Mouse (Mus musculus) midbrain, embryonic 13.5 days (tissue): ENCODE measurements at regions not wholly inside any gene's neighbourhood (a gene's known extent, or its start where the extent isn't known, plus 50 kb on each side); places are given as distances from the start of the nearest gene placed in this dataset.

Experiments
- ATAC-seq: fragments of 200-750 bp; cut with Nextera tagmentation; 2 replicates; pipeline ENCODE4 v1.8.0; 2017; ENCODE audit warnings: mild to moderate bottlenecking, moderate TSS enrichment, moderate library complexity
- H3K27ac ChIP-seq: fragments of 300-500 bp; sonication (generic); 2 replicates; pipeline ENCODE4 v1.5.1; 2015; ENCODE audit warnings: inconsistent platforms, mild to moderate bottlenecking, moderate library complexity
- H3K27me3 ChIP-seq: fragments of 300-500 bp; sonication (generic); 2 replicates; pipeline ENCODE4 v1.6.1; 2015; ENCODE audit warnings: mild to moderate bottlenecking, inconsistent platforms
- H3K36me3 ChIP-seq: fragments of 300-500 bp; sonication (generic); 2 replicates; pipeline ENCODE4 v1.6.1; 2015; ENCODE audit warnings: mild to moderate bottlenecking, inconsistent platforms
- H3K4me1 ChIP-seq: fragments of 300-500 bp; sonication (generic); replicated peaks from 2 replicates; pipeline ENCODE4 v1.6.1; 2015; ENCODE audit warnings: inconsistent platforms
- H3K4me2 ChIP-seq: fragments of 300-500 bp; sonication (generic); replicated peaks from 2 replicates; pipeline ENCODE4 v1.6.1; 2015; ENCODE audit warnings: moderate library complexity, mild to moderate bottlenecking, inconsistent platforms
- H3K4me3 ChIP-seq: fragments of 300-500 bp; sonication (generic); replicated peaks from 2 replicates; pipeline ENCODE4 v1.5.1; 2015; ENCODE audit warnings: mild to moderate bottlenecking, inconsistent platforms
- H3K9ac ChIP-seq: fragments of 300-500 bp; sonication (generic); replicated peaks from 2 replicates; pipeline ENCODE4 v1.6.1; 2015; ENCODE audit warnings: mild to moderate bottlenecking, inconsistent platforms
- H3K9me3 ChIP-seq: fragments of 300-500 bp; sonication (generic); 2 replicates; pipeline ENCODE4 v1.6.1; 2016; ENCODE audit warnings: mild to moderate bottlenecking, inconsistent platforms
- WGBS: fragments of 180-500 bp; shearing (Covaris S2); methylation state at CpG from one replicate; pipeline ENCODE4 v1.1.7; 2015; 5-methylcytosine and 5-hydroxymethylcytosine counted together

DNA sequence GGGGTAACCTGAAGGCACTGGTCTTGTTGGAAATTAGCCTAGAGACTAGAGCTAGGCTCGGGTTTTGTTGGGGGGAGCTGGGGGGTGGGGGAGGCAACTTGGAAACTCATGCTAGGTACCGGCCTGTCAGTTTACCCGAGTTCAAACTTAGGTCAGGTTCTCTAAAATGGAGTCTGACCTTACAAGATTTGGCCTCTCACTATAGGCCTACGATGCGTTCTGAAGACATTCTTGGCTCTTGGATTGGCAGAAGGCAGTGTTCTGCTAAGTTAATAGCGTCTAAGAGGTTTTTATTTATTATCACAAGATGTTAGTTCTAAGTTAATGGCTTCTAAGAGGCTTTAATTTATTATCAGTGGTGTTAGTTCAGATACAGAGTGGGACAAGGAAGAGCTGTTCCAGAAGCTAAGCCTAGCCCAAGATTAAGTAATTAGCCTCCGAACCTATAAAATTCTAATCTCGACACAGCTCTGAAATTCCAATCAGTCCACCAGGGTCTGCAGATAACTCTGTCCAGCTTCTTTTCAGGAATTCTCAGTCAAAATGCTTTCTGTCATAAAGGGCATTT, 109.0 kb downstream of the Rpap3 start:
- Histone ChIP-seq H3K27ac (no peak overlapping the region), H3K4me2 (no peak overlapping the region), H3K9ac (no peak overlapping the region), H3K36me3 (no peaks in the 10 kb centered on the region), H3K4me1 (peaks cover 28% of the 10 kb centered on the region), H3K27me3 (no peaks in the 10 kb centered on the region), H3K9me3 (no peaks in the 10 kb centered on the region), H3K4me3 (no peak overlapping the region)
- no peak for ATAC-seq
- 76% methylated on average over 8 of the region's 8 CpGs for WGBS

DNA sequence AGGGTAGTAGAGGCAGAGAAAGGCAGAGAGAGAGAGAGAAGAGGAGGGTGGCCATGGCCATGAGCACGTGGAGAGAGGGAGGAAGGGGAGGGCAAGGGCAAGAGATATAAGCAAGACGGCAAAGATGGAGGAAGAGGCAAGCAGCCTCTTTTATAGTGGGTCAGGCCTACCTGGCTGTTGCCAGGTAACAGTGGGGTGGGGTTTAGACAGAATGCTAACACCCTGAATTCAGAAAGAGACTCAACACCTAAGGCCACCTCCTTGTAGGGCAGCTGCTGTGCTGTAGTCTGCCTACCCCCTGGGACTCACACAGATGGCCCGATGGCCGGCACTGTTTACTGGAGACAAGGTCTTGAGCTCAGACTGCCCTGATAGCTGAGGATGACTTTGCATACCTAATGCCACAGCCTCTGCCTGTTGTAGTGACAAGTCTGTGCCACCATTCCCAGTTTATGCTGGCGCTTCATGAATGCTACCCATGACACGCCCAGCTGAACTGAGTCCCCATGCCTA, 110.3 kb downstream of the Rpap3 start:
- 80% methylated on average over 6 of the region's 6 CpGs for WGBS

GRCm38 (mm10) chr15:97593781-97594600, 111.6 kb downstream of the Rpap3 start:
- Histone ChIP-seq H3K4me2 (no peak overlapping the region), H3K4me3 (no peak overlapping the region)
- WGBS: 50% methylated on average over 11 of the region's 11 CpGs

More for the DNA sequence above, 110.3 kb downstream of the Rpap3 start:
- H3K9me3 ChIP-seq: no peaks in the 10 kb centered on the region
- no peak for ATAC-seq
- peaks cover 28% of the 10 kb centered on the region for H3K4me1 ChIP-seq
- no peak overlapping the region for H3K4me2 ChIP-seq
- no peaks in the 10 kb centered on the region for H3K36me3 ChIP-seq
- no peak overlapping the region for H3K4me3 ChIP-seq
- H3K9ac ChIP-seq: no peak overlapping the region
- no peak overlapping the region for H3K27ac ChIP-seq
- no peaks in the 10 kb centered on the region for H3K27me3 ChIP-seq

GRCm38 (mm10) chr15:97592786-97593185, 112.8 kb downstream of the Rpap3 start:
- H3K4me1 ChIP-seq: peaks cover 28% of the 10 kb centered on the region
- no peaks in the 10 kb centered on the region for H3K36me3 ChIP-seq
- no peak overlapping the region for H3K4me3 ChIP-seq
- H3K9ac ChIP-seq: no peak overlapping the region
- no peaks in the 10 kb centered on the region for H3K27me3 ChIP-seq
- WGBS: 57% methylated on average over 11 of the region's 11 CpGs
- H3K9me3 ChIP-seq: no peaks in the 10 kb centered on the region
- H3K4me2 ChIP-seq: no peak overlapping the region
- H3K27ac ChIP-seq: no peak overlapping the region
- ATAC-seq: no peak

More at GRCm38 (mm10) chr15:97593781-97594600, 111.6 kb downstream of the Rpap3 start:
- Histone ChIP-seq H3K4me1 (peaks cover 28% of the 10 kb centered on the region), H3K9ac (no peak overlapping the region), H3K36me3 (no peaks in the 10 kb centered on the region), H3K27ac (no peak overlapping the region), H3K27me3 (no peaks in the 10 kb centered on the region), H3K9me3 (no peaks in the 10 kb centered on the region)
- no peak for ATAC-seq

GRCm38 (mm10) chr15:97591406-97591805, 114.2 kb downstream of the Rpap3 start:
- H3K27ac ChIP-seq: no peak overlapping the region
- H3K36me3 ChIP-seq: no peaks in the 10 kb centered on the region
- H3K4me3 ChIP-seq: no peak overlapping the region
- no peaks in the 10 kb centered on the region for H3K27me3 ChIP-seq
- peaks cover 15% of the 10 kb centered on the region for H3K4me1 ChIP-seq
- no peaks in the 10 kb centered on the region for H3K9me3 ChIP-seq
- H3K4me2 ChIP-seq: no peak overlapping the region
- H3K9ac ChIP-seq: no peak overlapping the region
- 75% methylated on average over 4 of the region's 4 CpGs for WGBS
- no peak for ATAC-seq

DNA sequence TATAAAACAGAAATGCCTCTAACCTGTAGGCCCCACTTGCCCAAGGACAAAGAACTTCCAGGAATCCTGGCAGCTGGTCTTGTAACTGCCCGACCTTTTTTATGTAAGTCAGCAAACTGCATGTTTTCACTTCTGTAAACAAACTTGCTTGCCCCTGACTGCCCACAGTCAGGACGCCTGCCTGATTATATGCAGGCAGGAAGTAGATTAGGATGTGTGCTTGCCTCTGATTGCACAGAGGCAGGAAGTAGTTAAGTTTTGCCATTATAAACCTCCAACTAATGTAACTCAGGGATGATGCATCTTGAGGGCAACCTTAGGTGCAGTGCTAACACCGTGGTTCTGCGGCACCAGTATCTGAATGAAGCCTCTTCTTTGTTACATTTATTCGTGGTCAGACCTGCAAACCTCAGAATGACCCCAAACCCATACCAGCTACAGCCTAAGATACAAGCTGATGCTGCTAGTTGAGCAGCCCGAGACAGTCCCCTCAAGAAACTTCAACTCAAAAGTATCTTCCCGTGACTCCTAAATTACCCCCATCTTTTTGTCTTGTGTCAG, 114.8 kb downstream of the Rpap3 start:
- Histone ChIP-seq H3K27me3 (no peaks in the 10 kb centered on the region), H3K9ac (no peak overlapping the region), H3K36me3 (no peaks in the 10 kb centered on the region), H3K9me3 (no peaks in the 10 kb centered on the region), H3K4me2 (no peak overlapping the region), H3K4me3 (no peak overlapping the region), H3K27ac (no peak overlapping the region), H3K4me1 (peaks cover 13% of the 10 kb centered on the region)
- WGBS: 87% methylated on average over 7 of the region's 7 CpGs
- no peak for ATAC-seq

- WGBS: 82% methylated on average over 5 of the region's 5 CpGs
- Histone ChIP-seq H3K4me2 (no peak overlapping the region), H3K27ac (no peak overlapping the region), H3K27me3 (no peaks in the 10 kb centered on the region), H3K36me3 (no peaks in the 10 kb centered on the region), H3K9me3 (no peaks in the 10 kb centered on the region), H3K9ac (no peak overlapping the region), H3K4me1 (peaks cover 4% of the 10 kb centered on the region), H3K4me3 (no peak overlapping the region)
- no peak for ATAC-seq
Measured at GRCm38 (mm10) chr15:97587571-97588205, 117.9 kb downstream of the Rpap3 start.

- H3K4me1 ChIP-seq: peaks cover 15% of the 10 kb centered on the region
- H3K9me3 ChIP-seq: no peaks in the 10 kb centered on the region
- H3K27me3 ChIP-seq: no peaks in the 10 kb centered on the region
- no peak overlapping the region for H3K27ac ChIP-seq
- H3K9ac ChIP-seq: no peak overlapping the region
- ATAC-seq: no peak
- WGBS: 21% methylated on average over 13 of the region's 13 CpGs
- no peak overlapping the region for H3K4me2 ChIP-seq
- no peak overlapping the region for H3K4me3 ChIP-seq
- H3K36me3 ChIP-seq: no peaks in the 10 kb centered on the region
Measured at GRCm38 (mm10) chr15:97581724-97582154, 123.9 kb downstream of the Rpap3 start.

DNA sequence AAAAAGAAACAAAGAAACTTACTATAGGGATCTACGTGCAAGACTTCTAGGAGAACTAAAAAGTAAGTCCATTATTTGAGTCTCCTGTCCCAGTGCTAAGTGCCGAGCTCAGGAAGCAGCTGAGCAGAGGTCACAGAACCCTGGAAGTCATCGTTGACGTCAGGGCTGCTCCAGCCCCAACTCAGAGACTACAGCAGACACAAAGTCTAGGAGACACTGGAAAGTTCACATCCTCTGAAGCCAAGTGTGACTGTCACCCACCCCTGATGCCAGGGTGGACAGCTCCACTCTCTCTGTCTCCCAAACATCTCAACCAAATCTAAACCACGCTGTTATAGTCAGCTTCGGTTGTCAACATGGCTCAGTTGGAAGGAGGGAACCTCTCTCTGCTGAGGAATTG, 124.9 kb downstream of the Rpap3 start:
- Histone ChIP-seq H3K9ac (no peak overlapping the region), H3K36me3 (no peaks in the 10 kb centered on the region), H3K4me2 (no peak overlapping the region), H3K9me3 (no peaks in the 10 kb centered on the region), H3K4me3 (no peak overlapping the region), H3K27me3 (no peaks in the 10 kb centered on the region), H3K27ac (no peak overlapping the region), H3K4me1 (peaks cover 15% of the 10 kb centered on the region)
- 82% methylated on average over 6 of the region's 6 CpGs for WGBS
- ATAC-seq: no peak

- WGBS: 88% methylated on average over 3 of the region's 3 CpGs
- no peaks in the 10 kb centered on the region for H3K27me3 ChIP-seq
- ATAC-seq: no peak
- H3K4me1 ChIP-seq: peaks cover 15% of the 10 kb centered on the region
- no peak overlapping the region for H3K4me2 ChIP-seq
- H3K4me3 ChIP-seq: no peak overlapping the region
- H3K9ac ChIP-seq: no peak overlapping the region
- no peaks in the 10 kb centered on the region for H3K9me3 ChIP-seq
- no peaks in the 10 kb centered on the region for H3K36me3 ChIP-seq
- no peak overlapping the region for H3K27ac ChIP-seq
Measured at GRCm38 (mm10) chr15:97578046-97578445, 127.6 kb downstream of the Rpap3 start.

DNA sequence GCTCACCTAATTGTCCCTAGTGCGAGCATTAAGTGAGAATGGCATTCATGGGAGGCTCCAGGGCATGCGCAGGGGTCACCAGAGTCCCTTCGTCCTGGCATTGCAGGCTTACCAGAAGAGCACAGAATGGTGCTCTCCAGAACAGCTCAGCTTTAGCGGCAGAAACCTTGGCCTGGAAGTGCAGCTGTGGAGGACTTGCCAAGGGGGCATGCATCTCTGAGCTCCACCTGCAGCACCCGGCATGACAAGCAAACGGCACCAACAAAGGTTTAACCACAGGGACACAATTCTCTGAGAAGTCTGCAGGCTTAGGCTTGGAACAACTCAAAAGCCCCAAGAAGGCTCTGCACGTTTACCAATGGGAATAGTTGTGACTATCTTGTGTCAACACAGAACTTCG, 128.4 kb downstream of the Rpap3 start:
- no peak overlapping the region for H3K4me3 ChIP-seq
- H3K4me2 ChIP-seq: no peak overlapping the region
- H3K9me3 ChIP-seq: no peaks in the 10 kb centered on the region
- no peak for ATAC-seq
- no peaks in the 10 kb centered on the region for H3K27me3 ChIP-seq
- no peaks in the 10 kb centered on the region for H3K36me3 ChIP-seq
- H3K9ac ChIP-seq: no peak overlapping the region
- no peak overlapping the region for H3K27ac ChIP-seq
- H3K4me1 ChIP-seq: peaks cover 15% of the 10 kb centered on the region
- 85% methylated on average over 8 of the region's 8 CpGs for WGBS

DNA sequence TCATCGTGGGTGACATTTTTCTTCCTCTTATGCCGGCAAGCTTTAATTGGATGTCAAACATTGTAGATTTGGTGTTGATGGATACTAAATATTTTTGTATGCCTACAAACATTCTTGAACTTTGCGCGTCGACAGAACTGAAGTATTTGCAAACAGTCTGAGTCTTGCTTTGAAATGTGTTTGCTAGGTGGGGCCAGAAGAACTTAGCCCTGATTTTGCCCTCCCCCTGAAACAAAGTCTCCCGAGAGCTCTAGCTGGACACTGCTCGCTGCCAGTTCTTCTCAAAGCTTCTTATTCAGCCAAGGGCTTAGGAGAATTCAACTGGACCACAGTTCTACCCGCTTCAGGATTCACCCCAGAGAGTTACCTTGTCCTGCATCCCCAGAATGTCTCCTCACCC, 133.0 kb downstream of the Rpap3 start:
- H3K27me3 ChIP-seq: no peaks in the 10 kb centered on the region
- H3K4me1 ChIP-seq: no peaks in the 10 kb centered on the region
- H3K4me2 ChIP-seq: no peak overlapping the region
- no peaks in the 10 kb centered on the region for H3K36me3 ChIP-seq
- WGBS: 86% methylated on average over 8 of the region's 8 CpGs
- no peak for ATAC-seq
- no peak overlapping the region for H3K9ac ChIP-seq
- H3K27ac ChIP-seq: no peak overlapping the region
- H3K9me3 ChIP-seq: no peaks in the 10 kb centered on the region
- no peak overlapping the region for H3K4me3 ChIP-seq
